Mouse (Mus musculus) heart, embryonic 10.5 days (tissue): ENCODE results near the gene Slc17a4. TPM values are rescaled to one million over a fixed set of nuclear protein-coding genes. Genes with fewer than 3 reads are reported as not detected.

Source experiments
- DNase-seq: peaks from one replicate; pipeline ENCODE4 v3.0.0-alpha.2; 2017; ENCODE audit warnings: low spot score
- H3K27ac ChIP-seq: fragments of 300-500 bp; sonication (generic); 2 replicates; pipeline ENCODE4 v1.5.1; 2016; ENCODE audit warnings: mild to moderate bottlenecking
- H3K27me3 ChIP-seq: fragments of 300-500 bp; sonication (generic); 2 replicates; pipeline ENCODE4 v1.6.1; 2016; ENCODE audit warnings: mild to moderate bottlenecking; ENCODE audit not compliant: poor library complexity, insufficient read depth, severe bottlenecking
- H3K36me3 ChIP-seq: fragments of 300-500 bp; sonication (generic); 2 replicates; pipeline ENCODE4 v1.6.1; 2016; ENCODE audit warnings: mild to moderate bottlenecking, moderate library complexity
- H3K4me1 ChIP-seq: fragments of 300-500 bp; sonication (generic); 2 replicates; pipeline ENCODE4 v1.6.1; 2016; ENCODE audit warnings: mild to moderate bottlenecking
- H3K4me3 ChIP-seq: fragments of 300-500 bp; sonication (generic); 2 replicates; pipeline ENCODE4 v1.5.1; 2016; ENCODE audit warnings: mild to moderate bottlenecking, moderate library complexity
- H3K9me3 ChIP-seq: fragments of 300-500 bp; sonication (generic); 2 replicates; pipeline ENCODE4 v1.6.1; 2016; ENCODE audit warnings: mild to moderate bottlenecking, moderate library complexity
- WGBS: fragments of 180-500 bp; shearing (Covaris S2); methylation state at CpG from one replicate; pipeline ENCODE4 v1.1.7; 2016; 5-methylcytosine and 5-hydroxymethylcytosine counted together
- polyA plus RNA-seq: library from polyadenylated mRNA; unstranded; fragments of >200 nt; fragmentation: Nextera tagmentation; extraction: Ambion mirVana; gene quantifications from 2 replicates; pipeline ENCODE4 v1.2.1, GENCODE M21; 2016

Slc17a4 gene
- polyA plus RNA-seq: 0.10 TPM in 1 of 2 replicates, not detected in the other

- H3K9me3 ChIP-seq: no peaks in the 10 kb centered on the region
- no peaks in the 10 kb centered on the region for H3K36me3 ChIP-seq
- 48% methylated on average over 9 of the region's 9 CpGs for WGBS
- peaks cover 13% of the 10 kb centered on the region; the same call in 1 of the 2 replicates for H3K27me3 ChIP-seq
- DNase-seq: no peak
- no peak within 1 kb of the TSS for H3K4me3 ChIP-seq
- peaks cover 30% of the 10 kb centered on the region for H3K4me1 ChIP-seq
- H3K27ac ChIP-seq: peak within 1 kb of the TSS; percentile 52; the same call in 1 of the 2 replicates
Measured at GRCm38 (mm10) chr13:23914376-23915167, at the start of gene Slc17a4. Slc17a4 (minus strand) TSS chr13:23915009.

- H3K4me3 ChIP-seq: no peak overlapping the region
- H3K27me3 ChIP-seq: no peaks in the 10 kb centered on the region
- no peaks in the 10 kb centered on the region for H3K9me3 ChIP-seq
- 0 out of 2 replicates have a peak, but pooled peaks cover 4% of the 10 kb centered on the region for H3K4me1 ChIP-seq
- no peak overlapping the region for H3K27ac ChIP-seq
- WGBS: 20% methylated on average over 2 of the region's 2 CpGs
- H3K36me3 ChIP-seq: no peaks in the 10 kb centered on the region
- no peak for DNase-seq
Measured at GRCm38 (mm10) chr13:23959776-23960175, 45.0 kb upstream of the Slc17a4 start.

DNA sequence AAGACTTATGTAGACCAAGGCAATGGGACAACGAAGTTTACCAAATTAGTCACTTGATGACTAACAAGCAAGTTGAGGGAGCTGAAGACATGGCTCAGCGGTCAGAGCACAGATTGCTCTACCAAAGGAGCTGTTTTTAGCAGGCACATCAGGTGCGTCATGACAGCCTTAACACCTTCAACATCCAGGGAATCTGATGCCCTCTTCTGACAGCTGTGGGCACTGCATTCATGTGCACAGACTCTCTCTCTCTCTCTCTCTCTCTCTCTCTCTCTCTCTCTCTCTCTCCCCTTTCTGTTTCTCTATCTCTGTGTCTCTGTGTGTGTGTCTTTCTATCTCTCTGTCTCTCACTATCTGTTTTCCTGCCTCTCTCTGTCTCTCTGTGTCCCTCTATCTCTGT is 36.1 kb upstream of the Slc17a4 start:
- no peak overlapping the region for H3K4me3 ChIP-seq
- WGBS: 61% methylated on average over 3 of the region's 3 CpGs
- DNase-seq: no peak
- no peaks in the 10 kb centered on the region for H3K9me3 ChIP-seq
- H3K4me1 ChIP-seq: no peaks in the 10 kb centered on the region; the same call in 1 of the 2 replicates
- no peak overlapping the region for H3K27ac ChIP-seq
- peaks cover 16% of the 10 kb centered on the region; the same call in 1 of the 2 replicates for H3K27me3 ChIP-seq
- H3K36me3 ChIP-seq: no peaks in the 10 kb centered on the region

GRCm38 (mm10) chr13:23949484-23950246 is 34.9 kb upstream of the Slc17a4 start:
- no peak overlapping the region for H3K27ac ChIP-seq
- WGBS: 68% methylated on average over 14 of the region's 14 CpGs
- no peaks in the 10 kb centered on the region for H3K36me3 ChIP-seq
- no peaks in the 10 kb centered on the region; the same call in 1 of the 2 replicates for H3K4me1 ChIP-seq
- no peak overlapping the region for H3K4me3 ChIP-seq
- peaks cover 21% of the 10 kb centered on the region; the same call in 1 of the 2 replicates for H3K27me3 ChIP-seq
- no peak for DNase-seq
- no peaks in the 10 kb centered on the region for H3K9me3 ChIP-seq

DNA sequence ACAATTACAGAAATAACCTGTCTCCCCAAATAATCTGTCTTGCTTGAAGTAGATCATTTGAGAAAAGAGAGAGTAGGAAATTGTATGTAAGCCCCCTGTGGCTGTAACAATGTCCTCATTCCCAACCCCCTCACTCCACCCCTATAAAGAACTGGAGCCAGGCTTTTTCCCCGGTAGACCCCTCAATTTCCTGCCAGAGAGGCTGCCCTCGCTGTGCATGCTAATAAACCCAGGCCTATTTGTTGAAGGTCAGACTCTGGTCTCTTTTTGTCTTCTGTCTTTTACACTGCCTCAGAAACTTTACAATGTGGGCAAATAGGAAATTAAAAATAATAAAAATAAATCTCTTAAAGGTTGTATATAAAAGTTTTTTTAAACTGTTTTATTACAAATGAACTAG is 31.4 kb upstream of the Slc17a4 start:
- peaks cover 25% of the 10 kb centered on the region; the same call in 1 of the 2 replicates for H3K27me3 ChIP-seq
- WGBS: 56% methylated on average over 2 of the region's 2 CpGs
- no peaks in the 10 kb centered on the region for H3K9me3 ChIP-seq
- DNase-seq: no peak
- H3K27ac ChIP-seq: no peak overlapping the region
- no peaks in the 10 kb centered on the region for H3K36me3 ChIP-seq
- H3K4me1 ChIP-seq: no peaks in the 10 kb centered on the region
- H3K4me3 ChIP-seq: no peak overlapping the region

DNA sequence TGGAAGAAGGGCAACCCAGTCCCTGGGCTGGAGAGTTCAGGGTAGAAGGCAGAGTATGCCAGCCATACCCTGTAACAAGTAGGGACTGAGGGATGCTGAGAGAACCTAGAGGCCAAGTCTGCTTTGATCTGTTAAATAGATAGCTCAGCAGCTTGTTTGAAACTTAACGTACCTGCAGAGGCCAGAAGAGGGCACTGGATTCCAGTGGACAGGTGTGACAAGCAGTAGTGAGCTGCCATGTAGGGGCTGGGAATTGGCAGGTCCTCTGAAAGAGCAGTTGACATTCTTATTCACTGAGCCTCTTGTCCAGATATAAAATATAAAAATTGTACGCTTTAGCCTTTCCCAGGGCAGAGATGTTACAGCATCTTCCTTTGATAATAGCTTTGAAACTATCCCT is 28.1 kb upstream of the Slc17a4 start:
- Histone ChIP-seq H3K27me3 (peaks cover 23% of the 10 kb centered on the region; the same call in 1 of the 2 replicates), H3K27ac (no peak overlapping the region), H3K4me1 (no peaks in the 10 kb centered on the region), H3K4me3 (no peak overlapping the region), H3K9me3 (no peaks in the 10 kb centered on the region), H3K36me3 (no peaks in the 10 kb centered on the region)
- no peak for DNase-seq
- WGBS: 41% methylated on average over 2 of the region's 2 CpGs

DNA sequence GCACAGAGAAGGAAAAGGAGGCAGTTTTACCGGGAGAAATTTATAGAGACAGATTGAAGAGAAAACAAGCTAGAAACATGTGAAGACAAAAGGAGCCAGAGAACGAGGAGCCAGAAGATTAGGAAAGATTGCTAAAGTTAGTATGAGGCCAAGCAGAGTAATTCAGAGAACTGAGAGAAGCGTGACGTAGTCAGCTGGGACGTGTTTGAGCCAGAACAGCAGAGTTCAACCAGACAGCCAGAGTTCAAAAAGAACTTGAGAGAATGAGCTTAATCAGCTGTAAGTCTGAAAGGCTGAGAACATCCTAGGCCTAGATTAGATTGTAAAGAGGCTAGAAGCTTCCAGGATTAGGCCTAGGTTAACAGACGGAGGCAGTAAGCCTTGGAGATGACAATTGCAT is 25.5 kb upstream of the Slc17a4 start:
- H3K27me3 ChIP-seq: peaks cover 4% of the 10 kb centered on the region; the same call in 1 of the 2 replicates
- H3K36me3 ChIP-seq: no peaks in the 10 kb centered on the region
- H3K4me3 ChIP-seq: no peak overlapping the region
- no peak overlapping the region for H3K27ac ChIP-seq
- H3K9me3 ChIP-seq: no peaks in the 10 kb centered on the region
- no peaks in the 10 kb centered on the region for H3K4me1 ChIP-seq
- DNase-seq: no peak
- WGBS: 35% methylated on average over 6 of the region's 6 CpGs

- DNase-seq: no peak
- 83% methylated on average over 1 of the region's 1 CpGs for WGBS
Measured at GRCm38 (mm10) chr13:23938699-23939098, 23.9 kb upstream of the Slc17a4 start.

DNA sequence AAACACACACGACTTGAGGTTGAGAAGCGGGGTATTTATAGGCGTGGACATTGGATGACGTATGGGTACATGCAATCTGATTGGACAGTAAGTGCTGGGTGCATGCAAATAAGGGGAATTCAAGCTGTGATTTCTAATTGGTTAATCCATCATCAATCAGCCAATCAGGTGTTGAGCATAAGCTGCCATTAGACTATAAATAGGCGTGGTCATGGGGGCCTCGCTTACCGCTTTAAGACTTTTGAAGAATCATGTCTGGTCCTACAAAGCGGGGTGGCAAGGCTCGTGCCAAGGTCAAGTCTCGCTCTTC is 19.4 kb upstream of the Slc17a4 start, which contains the start of gene Hist1h2aa:
Gene Hist1h2aa, plus strand, starts transcription at position 252 of the 310 bp plus-strand sequence.
- DNase-seq: no peak
- Histone ChIP-seq H3K9me3 (no peaks in the 10 kb centered on the region), H3K4me1 (no peaks in the 10 kb centered on the region), H3K27ac (no peak within 1 kb of the TSS), H3K36me3 (no peaks in the 10 kb centered on the region), H3K27me3 (0 out of 2 replicates have a peak, but pooled peaks cover 5% of the 10 kb centered on the region), H3K4me3 (no peak within 1 kb of the TSS)
- WGBS: 85% methylated on average over 10 of the region's 10 CpGs

More at GRCm38 (mm10) chr13:23938699-23939098, 23.9 kb upstream of the Slc17a4 start:
- H3K36me3 ChIP-seq: no peaks in the 10 kb centered on the region
- H3K9me3 ChIP-seq: no peaks in the 10 kb centered on the region
- H3K27ac ChIP-seq: no peak overlapping the region
- no peak overlapping the region for H3K4me3 ChIP-seq
- peaks cover 9% of the 10 kb centered on the region; the same call in 1 of the 2 replicates for H3K27me3 ChIP-seq
- H3K4me1 ChIP-seq: no peaks in the 10 kb centered on the region

DNA sequence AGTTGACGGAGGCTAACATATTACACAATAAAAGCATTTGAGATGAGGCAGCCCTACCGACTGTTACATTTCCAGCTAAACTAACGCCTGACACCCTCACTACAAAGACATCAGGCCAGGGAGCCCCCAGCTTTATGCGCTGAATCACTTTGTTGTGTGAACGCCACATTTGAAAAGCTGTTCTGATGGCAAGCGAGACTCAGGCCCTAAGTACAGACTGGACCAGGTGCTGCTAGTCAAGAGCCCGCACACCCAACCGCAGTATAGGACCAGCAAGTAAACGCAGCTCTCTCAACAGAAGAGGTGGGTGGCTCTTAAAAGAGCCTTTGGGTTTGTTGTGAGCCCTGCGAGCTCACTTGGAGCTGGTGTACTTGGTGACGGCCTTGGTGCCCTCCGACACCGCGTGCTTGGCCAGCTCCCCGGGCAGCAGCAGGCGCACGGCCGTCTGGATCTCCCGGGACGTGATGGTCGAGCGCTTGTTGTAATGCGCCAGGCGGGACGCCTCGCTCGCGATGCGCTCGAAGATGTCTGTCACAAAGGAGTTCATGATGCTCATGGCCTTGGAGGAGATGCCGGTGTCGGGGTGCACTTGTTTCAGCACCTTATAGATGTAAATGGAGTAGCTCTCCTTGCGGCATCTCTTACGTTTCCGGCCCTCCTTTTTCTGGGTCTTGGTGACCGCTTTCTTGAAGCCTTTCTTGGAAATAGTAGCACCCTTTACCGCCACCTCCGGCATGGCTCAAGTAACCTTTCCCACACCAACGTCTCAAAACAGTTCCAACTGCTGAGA is 18.8 kb upstream of the Slc17a4 start, which contains the start of gene Hist1h2ba:
Gene Hist1h2ba, minus strand, starts transcription at position 736 of the 790 bp plus-strand sequence.
- Histone ChIP-seq H3K36me3 (no peaks in the 10 kb centered on the region), H3K27me3 (0 out of 2 replicates have a peak, but pooled peaks cover 5% of the 10 kb centered on the region), H3K4me3 (no peak within 1 kb of the TSS), H3K27ac (no peak within 1 kb of the TSS), H3K9me3 (no peaks in the 10 kb centered on the region), H3K4me1 (no peaks in the 10 kb centered on the region)
- 87% methylated on average over 39 of the region's 39 CpGs for WGBS
- no peak for DNase-seq

- 66% methylated on average over 11 of the region's 11 CpGs for WGBS
- H3K4me3 ChIP-seq: no peak overlapping the region
- H3K27ac ChIP-seq: no peak overlapping the region
- no peaks in the 10 kb centered on the region for H3K9me3 ChIP-seq
- DNase-seq: no peak
- no peaks in the 10 kb centered on the region for H3K36me3 ChIP-seq
- 0 out of 2 replicates have a peak, but pooled peaks cover 5% of the 10 kb centered on the region for H3K27me3 ChIP-seq
- H3K4me1 ChIP-seq: no peaks in the 10 kb centered on the region; the same call in 1 of the 2 replicates
Measured at GRCm38 (mm10) chr13:23930904-23931303, 16.1 kb upstream of the Slc17a4 start.

DNA sequence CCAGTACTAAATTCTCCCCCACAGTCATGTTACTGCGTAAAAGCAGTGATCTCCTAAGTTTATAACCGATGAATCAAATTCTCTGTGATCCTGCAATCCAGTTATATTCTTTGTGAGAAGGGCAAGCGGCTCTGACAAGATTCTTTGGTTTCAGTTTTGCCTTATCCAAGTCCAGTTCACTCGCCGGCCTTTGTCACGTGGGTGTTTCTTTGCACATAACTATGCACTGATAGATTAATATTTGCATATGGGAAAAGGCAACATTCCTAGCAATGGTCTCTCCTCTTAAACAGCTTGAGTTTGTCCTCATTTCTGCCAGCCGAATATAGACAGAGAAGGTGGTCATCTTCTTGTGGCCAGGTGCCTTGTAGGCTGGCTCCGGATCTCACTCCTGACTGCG is 15.7 kb upstream of the Slc17a4 start:
- H3K4me3 ChIP-seq: no peak overlapping the region
- no peaks in the 10 kb centered on the region for H3K9me3 ChIP-seq
- no peaks in the 10 kb centered on the region; the same call in 1 of the 2 replicates for H3K4me1 ChIP-seq
- no peak for DNase-seq
- no peak overlapping the region for H3K27ac ChIP-seq
- H3K27me3 ChIP-seq: 0 out of 2 replicates have a peak, but pooled peaks cover 5% of the 10 kb centered on the region
- H3K36me3 ChIP-seq: no peaks in the 10 kb centered on the region
- 88% methylated on average over 9 of the region's 9 CpGs for WGBS
